Mouse (Mus musculus): ENCODE measurements around the gene Tc2n. TPM values are rescaled to one million over a fixed set of nuclear protein-coding genes. Genes with fewer than 3 reads are reported as not detected.

Gene Tc2n
- polyA plus RNA-seq (2017; shearing (Covaris generic)), result 0.11 TPM

DNA sequence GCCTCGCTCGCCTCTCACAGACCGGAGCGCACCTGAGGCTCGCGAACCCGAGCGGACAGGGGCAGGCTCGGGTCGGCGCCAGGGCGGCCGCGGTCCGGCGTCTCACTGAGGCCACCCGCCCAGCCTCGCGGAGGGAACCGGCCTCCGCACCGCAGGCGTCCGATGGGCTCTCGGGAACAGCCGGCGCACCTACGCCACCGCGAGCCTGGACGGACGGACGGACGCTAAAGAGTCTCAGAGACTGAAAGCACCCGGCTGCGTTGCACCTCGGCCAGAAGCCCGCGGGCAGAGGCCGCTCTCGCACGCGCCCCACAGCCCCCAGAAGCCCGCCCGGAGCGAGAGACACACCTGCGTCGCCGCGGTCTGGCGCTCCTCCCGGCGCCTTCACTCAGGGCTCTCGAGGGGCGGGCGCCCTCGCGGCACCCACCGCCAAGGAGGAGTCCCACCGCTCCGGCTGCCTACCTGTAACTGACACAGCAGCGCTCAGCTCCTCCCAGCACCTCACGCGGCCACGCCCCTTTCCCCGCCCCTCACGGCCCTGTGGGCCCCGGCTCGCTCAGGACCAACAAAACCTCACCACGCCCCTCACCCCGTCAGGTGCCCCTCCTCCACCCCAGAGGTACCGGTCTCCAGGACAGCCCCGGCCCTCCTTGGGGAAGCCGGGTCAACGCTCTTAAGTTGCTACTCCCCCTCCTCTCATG is at the start of gene Tc2n:
Tc2n (minus strand) TSS at position 470 of the 701 bp plus-strand sequence.

Other genes starting within 250 kb of the Tc2n start
- not detected for gene Fbln5, start 100.5 kb upstream of the Tc2n start, polyA plus RNA-seq (2017; shearing (Covaris generic))
- 98.3 TPM for gene Trip11, start 194.7 kb upstream of the Tc2n start, polyA plus RNA-seq (2017; shearing (Covaris generic))
- gene Atxn3, start 239.7 kb upstream of the Tc2n start, polyA plus RNA-seq (2017; shearing (Covaris generic)), result 26.8 TPM

All from inflammation-experienced regulatory T-cells, adult 16 weeks (primary cell).